Mouse (Mus musculus) heart, postnatal 0 days (tissue): Measurements from ENCODE around the gene Carm1.

ENCODE experiments used
- CTCF ChIP-seq: IDR thresholded peaks from 2 replicates; pipeline ENCODE4 v1.5.1; 2016; ENCODE audit warnings: antibody characterized with exemption, control low read depth, low read depth
- EP300 ChIP-seq: IDR thresholded peaks from 2 replicates; pipeline ENCODE4 v1.6.1; 2016; ENCODE audit warnings: antibody characterized with exemption, low read depth

DNA sequence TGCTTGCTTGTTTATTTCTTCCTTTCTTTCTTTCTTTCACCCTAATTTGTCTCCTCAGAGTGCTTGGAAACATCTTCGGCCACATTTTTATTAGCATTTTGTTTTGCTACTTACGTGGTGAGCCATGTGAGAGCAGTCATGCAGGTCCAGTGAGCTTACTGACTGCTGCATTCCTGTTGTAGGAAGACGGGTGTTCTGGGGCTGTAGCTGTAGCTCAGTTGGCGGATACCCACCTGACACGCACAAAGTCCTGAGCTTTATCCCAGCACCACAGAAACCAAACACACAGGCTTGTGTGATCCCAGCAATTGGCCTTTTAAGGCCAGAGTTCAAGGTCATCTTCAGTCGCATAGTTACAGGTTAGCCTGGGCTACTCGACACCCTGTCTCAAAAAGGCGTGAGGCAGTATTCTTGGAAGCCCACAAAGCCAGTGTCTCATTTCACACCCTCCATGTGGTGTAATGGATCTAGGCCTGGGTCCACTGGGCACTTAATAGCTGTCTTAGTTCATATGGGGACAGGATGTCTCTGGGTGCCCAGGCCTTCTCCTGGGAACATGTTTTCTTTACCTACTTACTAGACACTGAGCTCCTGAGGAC is 22.1 kb downstream of the Carm1 start:
- no peak for TF ChIP-seq CTCF
- TF ChIP-seq EP300: no peak
